Mouse (Mus musculus): ENCODE data around the gene Aknad1. TPM values are rescaled to one million over a fixed set of nuclear protein-coding genes. Genes with fewer than 3 reads are reported as not detected.

The Aknad1 gene
- not detected in 2 replicates for total RNA-seq (2012; rRNA removed)
- total RNA-seq (2014; rRNA removed) = not detected in 2 replicates
- not detected in 2 replicates for polyA plus RNA-seq (2012; ENCODE audit: insufficient read length, low read depth)

DNA sequence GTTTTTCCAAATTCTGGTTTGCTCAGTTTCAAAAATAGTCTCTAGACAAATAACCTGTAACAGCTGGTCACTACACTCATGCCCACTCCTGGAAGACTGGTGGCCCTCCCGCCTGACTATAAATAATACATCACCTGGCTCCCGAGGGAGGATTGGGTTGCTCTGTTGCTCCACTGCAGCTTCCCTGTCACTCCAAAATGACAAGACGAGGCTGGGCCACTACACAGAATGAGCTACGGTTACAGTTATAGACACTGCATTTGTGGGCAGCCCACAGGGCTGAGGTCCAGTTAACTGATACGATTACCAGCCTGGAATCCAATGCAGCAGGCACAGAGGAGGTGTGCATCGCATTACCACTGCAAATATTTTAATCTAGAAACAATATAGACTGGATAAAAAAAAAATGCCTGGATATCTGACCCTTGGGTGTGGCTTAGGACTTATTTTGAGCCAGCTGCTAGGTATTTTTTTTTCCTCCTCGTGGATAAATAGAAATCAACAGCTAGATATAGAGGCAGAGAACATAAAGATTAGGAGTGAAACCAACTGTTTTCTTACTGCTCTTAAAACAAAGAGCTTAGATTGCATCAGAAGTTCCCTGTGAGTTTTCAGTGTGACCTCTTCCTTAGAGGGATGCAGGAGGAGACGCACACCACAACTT, at the start of gene Aknad1:
Aknad1 (plus strand) TSS at position 614 of the 664 bp plus-strand sequence.
- DNase-seq (ENCODE audit: extremely low read depth) = no peak
- Histone ChIP-seq H3K36me3 (replicated peaks in 1 of 2; ENCODE audit: control insufficient read depth in 1 of 2, insufficient read depth in 1 of 2, low read length in 1 of 2) (no peaks in the 10 kb centered on the region), H3K9ac (ENCODE audit: insufficient read depth, low read depth) (no peak within 1 kb of the TSS), H3K27ac (ENCODE audit: insufficient read depth, low read depth) (no peak within 1 kb of the TSS), H3K4me3 (replicated peaks in 1 of 3; ENCODE audit: low read depth in 2 of 3, low read length in 2 of 3, poor library complexity in 1 of 3) (no peak within 1 kb of the TSS), H3K4me2 (ENCODE audit: insufficient read depth, low read depth, poor library complexity, severe bottlenecking) (no peak within 1 kb of the TSS), H3K4me1 (ENCODE audit: control insufficient read depth in 1 of 2, insufficient read depth in 2 of 2) (peaks cover 6 to 27% of the 10 kb centered on the region in 2 experiments), H3K79me2 (replicated peaks; ENCODE audit: control insufficient read depth, extremely low read depth, insufficient read depth, poor library complexity, severe bottlenecking) (no peaks in the 10 kb centered on the region), H3K9me3 (replicated peaks; ENCODE audit: low read length) (peaks cover 2% of the 10 kb centered on the region), H3K27me3 (replicated peaks) (peaks cover 16% of the 10 kb centered on the region)
- in situ Hi-C loops (cut with MboI; ENCODE audit: low pct_ligation_motif_present, low pct_unique_long_range_greater_than_20kb, low sequenced_read_pairs) = no loop called here
- dilution Hi-C loops (cut with MboI; ENCODE audit: extremely low pct_ligation_motif_present, extremely low pct_unique_long_range_greater_than_20kb, low sequenced_read_pairs) = no loop called here
- TF ChIP-seq ETS1 (conservative IDR thresholded peaks at IDR 0.05; ENCODE audit: low read depth, low read length) (no peak), E2F4 (IDR thresholded peaks at IDR 0.05; ENCODE audit: insufficient replicate concordance, low read depth, low read length) (no peak), JUN (IDR thresholded peaks at IDR 0.05; ENCODE audit: insufficient read depth, low read depth, low read length) (no peak), IRF4 (IDR thresholded peaks at IDR 0.05; ENCODE audit: low read depth, low read length) (no peak), MEF2A (IDR thresholded peaks at IDR 0.05; ENCODE audit: borderline replicate concordance, low read depth, low read length) (no peak), POLR2AphosphoS2 (IDR thresholded peaks at IDR 0.05; ENCODE audit: low read depth, low read length) (no peak), ZNF384 (IDR thresholded peaks at IDR 0.05; ENCODE audit: low read depth, low read length) (no peak), ZKSCAN1 (IDR thresholded peaks at IDR 0.05; ENCODE audit: borderline replicate concordance, low read depth, low read length) (no peak), USF2 (conservative IDR thresholded peaks at IDR 0.05; ENCODE audit: low read depth, low read length) (no peak), MAX (IDR thresholded peaks at IDR 0.05; ENCODE audit: low read length) (no peak), ZC3H11A (IDR thresholded peaks at IDR 0.05; ENCODE audit: low read depth, low read length) (no peak), CTCF (conservative IDR thresholded peaks at IDR 0.05 in 1 of 2, IDR thresholded peaks at IDR 0.05 in 1 of 2; ENCODE audit: low read depth in 2 of 2, low read length in 2 of 2) (no peak)

DNA sequence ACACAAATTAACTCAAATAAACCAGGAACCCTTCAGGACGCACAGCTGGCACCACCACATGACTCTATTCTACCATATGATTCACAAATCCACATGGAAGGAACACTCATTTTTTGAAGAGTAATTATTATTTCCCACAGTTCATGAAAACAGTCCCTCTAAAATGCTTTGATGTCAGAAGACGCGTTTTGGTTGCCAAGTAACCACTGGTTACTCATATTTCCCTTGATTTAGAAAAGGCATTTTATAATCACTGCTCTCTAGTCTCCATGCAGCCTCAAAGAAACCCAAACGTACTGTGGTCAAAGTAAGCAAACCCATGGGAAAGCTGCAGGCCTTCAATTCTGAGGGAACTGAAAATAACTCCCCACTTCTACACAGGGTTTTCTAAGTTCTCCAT, 49.5 kb upstream of the Aknad1 start:
- Histone ChIP-seq H3K27ac (ENCODE audit: insufficient read depth, low read depth) (no peak overlapping the region), H3K36me3 (replicated peaks in 1 of 2; ENCODE audit: control insufficient read depth in 1 of 2, insufficient read depth in 1 of 2, low read length in 1 of 2) (peaks cover 8 to 34% of the 10 kb centered on the region in 2 experiments), H3K9me3 (replicated peaks; ENCODE audit: low read length) (peaks cover 5% of the 10 kb centered on the region), H3K9ac (ENCODE audit: insufficient read depth, low read depth) (no peak overlapping the region), H3K4me2 (ENCODE audit: insufficient read depth, low read depth, poor library complexity, severe bottlenecking) (no peak overlapping the region), H3K79me2 (replicated peaks; ENCODE audit: control insufficient read depth, extremely low read depth, insufficient read depth, poor library complexity, severe bottlenecking) (no peaks in the 10 kb centered on the region), H3K27me3 (replicated peaks) (no peaks in the 10 kb centered on the region), H3K4me1 (ENCODE audit: control insufficient read depth in 1 of 2, insufficient read depth in 2 of 2) (peaks cover 3 to 9% of the 10 kb centered on the region in 2 experiments; a peak in 2 of 4 replicates), H3K4me3 (replicated peaks in 1 of 3; ENCODE audit: low read depth in 2 of 3, low read length in 2 of 3, poor library complexity in 1 of 3) (no peak overlapping the region)
- in situ Hi-C loops (cut with MboI; ENCODE audit: low pct_ligation_motif_present, low pct_unique_long_range_greater_than_20kb, low sequenced_read_pairs) (no loop called here), dilution Hi-C loops (cut with MboI; ENCODE audit: extremely low pct_ligation_motif_present, extremely low pct_unique_long_range_greater_than_20kb, low sequenced_read_pairs) (no loop called here)
- DNase-seq (ENCODE audit: extremely low read depth) = peak; percentile 24
- no peak for TF ChIP-seq NELFE (IDR thresholded peaks at IDR 0.05; ENCODE audit: low read depth, low read length)
- no peak for TF ChIP-seq SIN3A (IDR thresholded peaks at IDR 0.05; ENCODE audit: low read length)
- peak; percentile 28; the same call in 1 of the 2 replicates for TF ChIP-seq EP300 (IDR thresholded peaks at IDR 0.05; ENCODE audit: low read length)
